Mouse (Mus musculus) cortical plate, adult 2 months (tissue): ENCODE measurements around the gene Patj.

Experiments used
- CTCF ChIP-seq: fragments of 200-500 bp; IDR thresholded peaks from 2 replicates; pipeline ENCODE4 v1.5.1; 2011; ENCODE audit warnings: mild to moderate bottlenecking, control low read depth, low read length; ENCODE audit not compliant: insufficient read depth; ENCODE audit errors: extremely low read depth
- POLR2A ChIP-seq: fragments of 200-500 bp; IDR thresholded peaks from 2 replicates; pipeline ENCODE4 v1.6.1; 2011; ENCODE audit warnings: mild to moderate bottlenecking, low read length, control low read depth; ENCODE audit not compliant: insufficient read depth; ENCODE audit errors: extremely low read depth

- TF ChIP-seq CTCF: no peak
- no peak for TF ChIP-seq POLR2A
Observed at GRCm38 (mm10) chr4:98743209-98743905, 347.8 kb downstream of the Patj start.
